Mouse (Mus musculus): ENCODE results near the gene 9130008F23Rik. TPM values are rescaled to one million over a fixed set of nuclear protein-coding genes. Genes with fewer than 3 reads are reported as not detected.

Gene 9130008F23Rik
- polyA plus RNA-seq (2012; rRNA removed) = 3.0 and 4.4 TPM in 2 replicates

GRCm38 (mm10) chr17:40879924-40880691, at the start of gene 9130008F23Rik:
Gene 9130008F23Rik (minus strand): TSS chr17:40880559.
- under 1% methylated on average over 40 of the region's 40 CpGs for WGBS
- H3K4me3 ChIP-seq (replicated peaks; ENCODE audit: extremely low read depth, low read depth, low read length) = peak within 1 kb of the TSS; percentile 71
- TF ChIP-seq POLR2A (IDR thresholded peaks at IDR 0.05; ENCODE audit: borderline replicate concordance, extremely low read depth, low read depth, low read length) (peak; percentile 62; the same call in 1 of the 2 replicates), CTCF (IDR thresholded peaks at IDR 0.05; ENCODE audit: insufficient read depth, low read length) (no peak)
- peaks cover 14% of the 10 kb centered on the region for H3K4me1 ChIP-seq (ENCODE audit: control insufficient read depth, insufficient read depth, low read length)
- DNase-seq = peak; percentile 58

- DNase-seq = no peak
- TF ChIP-seq POLR2A (IDR thresholded peaks at IDR 0.05; ENCODE audit: borderline replicate concordance, extremely low read depth, low read depth, low read length) (no peak), CTCF (IDR thresholded peaks at IDR 0.05; ENCODE audit: insufficient read depth, low read length) (no peak)
- H3K4me1 ChIP-seq (ENCODE audit: control insufficient read depth, insufficient read depth, low read length) = no peaks in the 10 kb centered on the region
- no peak overlapping the region for H3K4me3 ChIP-seq (replicated peaks; ENCODE audit: extremely low read depth, low read depth, low read length)
- WGBS = 86% methylated on average over 2 of the region's 2 CpGs
Observed at GRCm38 (mm10) chr17:40915499-40915898, 35.1 kb upstream of the 9130008F23Rik start.

GRCm38 (mm10) chr17:40914250-40914649, 33.9 kb upstream of the 9130008F23Rik start, which contains the start of gene Glyatl3:
Gene Glyatl3 (minus strand): TSS chr17:40914350.
- Histone ChIP-seq H3K4me3 (replicated peaks; ENCODE audit: extremely low read depth, low read depth, low read length) (no peak within 1 kb of the TSS), H3K4me1 (ENCODE audit: control insufficient read depth, insufficient read depth, low read length) (no peaks in the 10 kb centered on the region)
- no peak for TF ChIP-seq POLR2A (IDR thresholded peaks at IDR 0.05; ENCODE audit: borderline replicate concordance, extremely low read depth, low read depth, low read length)
- TF ChIP-seq CTCF (IDR thresholded peaks at IDR 0.05; ENCODE audit: insufficient read depth, low read length) = no peak
- no peak for DNase-seq
- 92% methylated on average over 2 of the region's 2 CpGs for WGBS

- TF ChIP-seq POLR2A (IDR thresholded peaks at IDR 0.05; ENCODE audit: borderline replicate concordance, extremely low read depth, low read depth, low read length) (no peak), CTCF (IDR thresholded peaks at IDR 0.05; ENCODE audit: insufficient read depth, low read length) (no peak)
- no peak overlapping the region for H3K4me3 ChIP-seq (replicated peaks; ENCODE audit: extremely low read depth, low read depth, low read length)
- H3K4me1 ChIP-seq (ENCODE audit: control insufficient read depth, insufficient read depth, low read length) = no peaks in the 10 kb centered on the region
- 9% methylated on average over 14 of the region's 14 CpGs for WGBS
- DNase-seq = no peak
Observed at GRCm38 (mm10) chr17:40904721-40905154, 24.4 kb upstream of the 9130008F23Rik start.

- H3K4me1 ChIP-seq (ENCODE audit: control insufficient read depth, insufficient read depth, low read length) = no peaks in the 10 kb centered on the region
- no peak for DNase-seq
- 12% methylated on average over 11 of the region's 11 CpGs for WGBS
- H3K4me3 ChIP-seq (replicated peaks; ENCODE audit: extremely low read depth, low read depth, low read length) = no peak overlapping the region
- no peak for TF ChIP-seq CTCF (IDR thresholded peaks at IDR 0.05; ENCODE audit: insufficient read depth, low read length)
- TF ChIP-seq POLR2A (IDR thresholded peaks at IDR 0.05; ENCODE audit: borderline replicate concordance, extremely low read depth, low read depth, low read length) = no peak
Observed at GRCm38 (mm10) chr17:40904056-40904597, 23.8 kb upstream of the 9130008F23Rik start.

GRCm38 (mm10) chr17:40903345-40903744, 23.0 kb upstream of the 9130008F23Rik start:
- 60% methylated on average over 4 of the region's 4 CpGs for WGBS
- H3K4me1 ChIP-seq (ENCODE audit: control insufficient read depth, insufficient read depth, low read length) = no peaks in the 10 kb centered on the region
- no peak overlapping the region for H3K4me3 ChIP-seq (replicated peaks; ENCODE audit: extremely low read depth, low read depth, low read length)
- no peak for TF ChIP-seq POLR2A (IDR thresholded peaks at IDR 0.05; ENCODE audit: borderline replicate concordance, extremely low read depth, low read depth, low read length)
- TF ChIP-seq CTCF (IDR thresholded peaks at IDR 0.05; ENCODE audit: insufficient read depth, low read length) = no peak
- no peak for DNase-seq

- no peak for TF ChIP-seq POLR2A (IDR thresholded peaks at IDR 0.05; ENCODE audit: borderline replicate concordance, extremely low read depth, low read depth, low read length)
- no peak for TF ChIP-seq CTCF (IDR thresholded peaks at IDR 0.05; ENCODE audit: insufficient read depth, low read length)
- no peaks in the 10 kb centered on the region for H3K4me1 ChIP-seq (ENCODE audit: control insufficient read depth, insufficient read depth, low read length)
- DNase-seq = no peak
- no peak overlapping the region for H3K4me3 ChIP-seq (replicated peaks; ENCODE audit: extremely low read depth, low read depth, low read length)
- WGBS = 59% methylated on average over 4 of the region's 4 CpGs
Observed at GRCm38 (mm10) chr17:40899783-40900363, 19.5 kb upstream of the 9130008F23Rik start.

GRCm38 (mm10) chr17:40896863-40897262, 16.5 kb upstream of the 9130008F23Rik start:
- Histone ChIP-seq H3K4me1 (ENCODE audit: control insufficient read depth, insufficient read depth, low read length) (no peaks in the 10 kb centered on the region), H3K4me3 (replicated peaks; ENCODE audit: extremely low read depth, low read depth, low read length) (no peak overlapping the region)
- no peak for DNase-seq
- 44% methylated on average over 1 of the region's 1 CpGs for WGBS
- TF ChIP-seq CTCF (IDR thresholded peaks at IDR 0.05; ENCODE audit: insufficient read depth, low read length) (peak; percentile 29; the same call in 1 of the 2 replicates), POLR2A (IDR thresholded peaks at IDR 0.05; ENCODE audit: borderline replicate concordance, extremely low read depth, low read depth, low read length) (no peak)

GRCm38 (mm10) chr17:40887849-40888536, 7.6 kb upstream of the 9130008F23Rik start:
- WGBS = 79% methylated on average over 4 of the region's 4 CpGs

More at GRCm38 (mm10) chr17:40887849-40888536, 7.6 kb upstream of the 9130008F23Rik start:
- no peaks in the 10 kb centered on the region for H3K4me1 ChIP-seq (ENCODE audit: control insufficient read depth, insufficient read depth, low read length)
- no peak for TF ChIP-seq POLR2A (IDR thresholded peaks at IDR 0.05; ENCODE audit: borderline replicate concordance, extremely low read depth, low read depth, low read length)
- no peak for TF ChIP-seq CTCF (IDR thresholded peaks at IDR 0.05; ENCODE audit: insufficient read depth, low read length)
- H3K4me3 ChIP-seq (replicated peaks; ENCODE audit: extremely low read depth, low read depth, low read length) = no peak overlapping the region
- DNase-seq = no peak

All from lung, adult 2 months (tissue).